Mouse (Mus musculus) liver (tissue): ENCODE measurements around the gene Lrtm1.

Experiments used
- DNase-seq: peaks from one replicate; pipeline ENCODE4 v3.0.0-alpha.2; 2020; ENCODE audit warnings: mixed read lengths

Gene Lrtm1

DNA sequence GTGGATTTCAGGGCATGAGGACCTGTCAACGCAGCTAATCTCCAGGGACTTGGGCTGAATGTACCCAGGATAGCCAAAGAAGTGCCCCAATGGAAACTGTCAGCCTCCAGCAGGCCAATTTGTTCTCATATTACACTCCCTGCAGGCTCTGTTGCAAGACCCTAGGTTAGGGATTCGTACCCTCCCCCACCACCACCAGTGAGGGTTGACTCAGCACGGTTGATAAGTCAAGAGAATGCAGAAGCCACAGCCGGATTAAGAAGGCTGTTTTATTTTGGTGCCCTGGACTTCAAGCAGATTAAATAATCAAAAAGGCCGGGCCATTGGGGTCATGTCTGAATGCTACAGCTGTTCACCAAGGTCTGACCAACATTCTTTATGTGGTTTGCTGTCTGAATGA is at the start of gene Lrtm1:
TSS of gene Lrtm1 (plus strand) at position 326 of the 400 bp plus-strand sequence.
- DNase-seq: peak; percentile 31

DNA sequence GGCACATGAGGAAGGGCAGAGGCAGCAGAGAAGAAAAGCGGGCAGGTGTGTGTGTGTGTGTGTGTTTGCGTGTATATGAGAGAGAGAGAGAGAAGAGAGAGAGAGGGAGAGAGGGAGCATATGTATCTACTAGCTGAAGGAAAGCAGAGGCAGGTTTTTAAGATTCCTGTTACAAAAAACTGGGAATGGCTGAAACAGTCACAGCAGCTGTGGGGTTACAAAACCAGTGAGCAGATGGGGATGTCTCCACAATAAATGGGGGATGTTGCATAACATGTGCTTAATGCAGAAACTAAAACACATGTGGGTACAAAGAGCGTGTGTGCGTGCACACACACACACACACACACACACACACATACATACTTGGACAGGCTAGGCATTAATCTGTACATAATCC is 48.8 kb upstream of the Lrtm1 start:
- DNase-seq: no peak

DNA sequence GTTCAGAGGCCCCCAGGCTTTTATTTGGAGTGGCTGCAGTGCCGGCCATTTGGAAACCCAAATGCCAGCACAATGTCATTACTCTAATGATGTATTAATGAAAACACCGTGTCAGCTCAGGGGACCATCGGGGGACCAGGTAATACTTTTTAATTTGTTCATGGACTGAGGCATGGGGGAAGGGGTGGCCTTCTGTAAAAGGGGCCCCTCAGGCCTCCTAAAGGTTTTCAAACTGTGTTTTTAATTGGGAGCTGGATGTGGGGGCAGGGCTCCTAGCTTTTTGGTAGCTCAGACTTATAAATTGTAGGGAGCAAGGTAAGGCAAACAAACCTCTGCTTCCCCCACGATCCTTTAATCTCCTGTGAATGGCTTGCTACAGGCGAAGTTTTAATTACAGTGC is 45.4 kb upstream of the Lrtm1 start:
- no peak for DNase-seq

DNA sequence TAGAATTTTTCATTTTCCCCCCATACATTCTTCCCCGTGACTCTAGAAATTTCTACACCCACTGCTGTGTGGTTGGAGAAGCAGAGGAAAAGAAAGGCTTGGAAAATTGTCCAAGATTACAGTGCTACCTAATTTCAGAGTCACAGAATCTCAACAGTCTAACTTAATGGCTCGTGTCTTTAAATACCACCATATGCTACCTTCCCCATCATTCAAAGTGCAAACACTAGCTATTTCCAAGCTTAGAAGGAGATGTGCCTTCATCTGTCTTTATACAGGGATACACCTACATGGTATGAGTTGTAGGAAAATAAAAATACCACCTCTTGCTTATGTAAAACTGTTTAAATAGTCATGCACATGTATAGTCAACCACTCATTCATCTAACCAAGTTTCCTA is 38.8 kb upstream of the Lrtm1 start:
- no peak for DNase-seq

DNA sequence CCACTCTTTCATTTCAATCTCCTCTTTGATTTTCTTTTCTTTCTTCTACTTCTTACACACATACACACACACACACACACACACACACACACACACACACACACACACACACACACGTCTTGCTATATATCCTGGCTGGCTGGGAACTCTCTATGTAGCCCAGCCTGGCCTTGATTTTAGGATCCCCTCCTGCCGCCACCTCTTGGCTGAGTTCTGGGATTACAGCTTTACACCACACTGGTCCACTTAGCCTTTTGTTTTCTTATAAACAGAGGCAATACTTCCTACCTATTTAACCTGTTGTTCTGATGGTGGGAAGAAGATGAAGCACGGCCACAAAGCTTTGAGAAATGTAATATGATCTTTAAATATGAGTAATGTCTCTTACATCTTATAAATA is 37.5 kb upstream of the Lrtm1 start:
- no peak for DNase-seq

DNA sequence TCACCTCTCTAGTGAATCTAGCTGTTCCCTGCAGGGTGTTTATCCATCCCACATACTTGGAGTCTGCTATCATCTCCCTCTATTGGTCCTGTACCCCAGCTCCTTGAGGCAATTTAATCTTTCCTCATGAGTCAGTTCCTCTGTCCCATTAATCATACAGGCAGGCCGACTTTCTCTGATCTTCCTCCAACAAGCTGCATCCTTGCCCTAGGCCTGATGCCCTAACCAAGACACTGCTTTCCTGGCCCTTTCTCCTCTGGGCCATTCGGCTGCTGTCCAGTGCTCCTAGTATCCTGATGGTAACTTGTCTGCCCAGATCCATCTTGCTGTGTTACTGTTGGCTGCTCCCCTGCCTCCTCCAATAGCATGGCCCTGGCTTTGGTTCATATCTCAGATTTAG is 33.7 kb upstream of the Lrtm1 start:
- DNase-seq: no peak

DNA sequence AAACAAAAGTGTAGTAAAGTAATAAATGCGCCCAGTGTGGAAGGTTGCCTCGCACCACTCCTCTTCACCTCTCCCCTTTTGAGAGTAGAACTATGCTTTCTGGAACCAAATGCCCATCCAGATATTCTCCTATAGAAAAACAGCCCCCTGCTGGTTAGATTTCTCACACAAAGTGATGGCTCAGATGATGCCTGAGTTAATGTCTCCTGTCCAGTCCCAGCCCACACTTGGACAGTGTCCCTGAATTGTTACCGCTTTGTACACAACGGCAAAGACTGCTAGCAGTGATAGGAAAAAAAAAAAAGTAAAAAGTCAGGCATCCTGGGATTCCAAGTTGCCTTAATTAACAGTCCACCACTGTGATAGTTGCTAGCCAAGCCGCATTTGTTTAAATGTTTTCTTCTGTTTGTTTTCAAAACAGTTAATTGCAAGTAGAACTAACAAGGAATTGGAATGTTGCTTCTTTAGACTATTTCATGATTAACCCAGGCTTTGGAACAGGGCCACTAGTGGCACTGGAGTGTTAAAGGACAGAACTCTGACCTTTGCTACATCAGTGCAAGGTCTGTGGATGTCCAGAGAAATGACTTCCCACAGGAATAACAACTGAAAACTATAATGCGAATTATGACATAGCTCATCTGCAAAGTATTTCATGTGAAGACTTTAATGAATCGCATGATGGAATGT is 29.7 kb upstream of the Lrtm1 start:
- DNase-seq: no peak

DNA sequence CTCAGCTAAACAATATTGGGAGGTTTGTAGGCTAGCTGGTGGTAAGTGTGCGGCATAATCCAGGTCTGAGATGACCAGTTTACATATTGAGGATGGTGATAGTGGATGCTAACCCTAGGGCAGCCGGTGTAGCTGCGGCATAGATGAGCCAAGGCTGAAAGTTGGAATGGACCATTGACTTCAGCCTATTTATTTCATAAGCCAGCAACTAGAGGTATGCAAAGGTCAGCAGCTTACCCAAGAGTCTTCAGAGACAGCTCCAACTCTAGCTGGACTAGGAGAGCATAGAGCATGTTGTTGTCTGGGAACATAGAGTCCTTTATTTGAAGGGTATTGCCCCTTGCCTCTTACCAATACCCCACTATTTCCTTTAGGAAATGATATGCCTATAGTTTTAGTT is 21.4 kb upstream of the Lrtm1 start:
- DNase-seq: no peak

DNA sequence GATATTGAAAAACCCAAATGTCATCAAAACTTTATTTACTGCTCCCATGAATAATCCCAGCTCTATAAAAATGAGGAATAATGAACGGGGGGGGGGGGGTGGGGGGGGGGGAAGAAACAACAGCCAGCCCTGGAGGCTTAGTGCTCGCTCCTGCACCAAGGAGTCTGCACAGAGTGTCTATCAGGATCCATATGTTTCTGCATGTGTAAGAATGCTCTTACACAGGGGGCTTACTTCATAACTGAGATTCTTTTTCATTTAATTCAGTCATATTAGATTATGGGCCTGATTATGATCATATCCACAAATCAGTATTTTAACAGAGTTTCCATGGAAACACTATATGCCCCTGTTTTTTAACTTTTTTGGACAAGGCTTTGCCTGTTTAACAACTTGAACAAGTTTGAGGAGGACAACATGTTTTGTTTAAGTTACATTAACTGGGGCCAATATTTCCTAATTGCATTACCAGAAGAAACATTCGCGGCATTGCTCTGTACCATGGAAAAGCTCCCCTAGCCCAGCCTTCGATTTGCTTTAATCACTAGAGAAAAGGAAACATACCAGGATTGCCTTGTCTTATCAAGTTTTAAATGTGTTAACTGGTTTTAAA is 12.7 kb upstream of the Lrtm1 start:
- DNase-seq: no peak

DNA sequence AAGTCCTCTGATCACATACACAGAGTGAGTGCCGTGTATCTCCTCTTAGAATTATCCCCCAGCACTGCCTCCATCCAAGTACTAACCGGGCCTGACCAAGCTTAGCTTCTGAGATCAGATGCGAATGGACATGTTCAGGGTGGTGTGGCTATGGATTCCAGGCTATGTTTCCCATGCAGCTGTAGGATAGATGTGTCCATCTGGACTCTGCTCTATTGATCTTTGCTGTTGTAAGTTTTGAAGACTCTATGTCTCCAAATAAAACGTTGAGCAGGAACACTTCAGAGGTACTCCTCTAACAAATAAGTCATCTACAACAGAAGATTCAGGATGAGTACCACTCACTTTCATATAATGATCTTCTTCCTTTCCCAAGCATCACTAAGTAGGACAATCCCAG is 8.4 kb upstream of the Lrtm1 start:
- no peak for DNase-seq

DNA sequence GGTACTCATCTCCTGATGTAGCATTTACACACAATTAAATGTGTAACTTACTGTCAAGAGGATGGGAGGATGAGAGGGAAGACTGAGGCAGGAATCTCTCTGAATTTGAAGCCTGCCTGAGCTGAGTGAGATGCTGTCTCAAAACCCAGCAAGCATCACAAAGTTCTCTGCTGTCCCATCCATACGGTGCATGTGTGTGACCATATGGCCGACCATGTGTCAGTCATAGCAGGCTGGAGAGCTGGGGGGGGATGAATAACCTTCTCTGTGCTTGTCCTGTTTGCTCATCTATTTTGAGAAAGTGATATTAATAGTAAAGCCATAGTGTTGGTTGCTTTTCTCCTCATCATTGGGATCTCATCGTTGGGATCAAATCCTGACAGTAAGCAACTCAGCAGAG is 4.8 kb upstream of the Lrtm1 start:
- DNase-seq: no peak

DNA sequence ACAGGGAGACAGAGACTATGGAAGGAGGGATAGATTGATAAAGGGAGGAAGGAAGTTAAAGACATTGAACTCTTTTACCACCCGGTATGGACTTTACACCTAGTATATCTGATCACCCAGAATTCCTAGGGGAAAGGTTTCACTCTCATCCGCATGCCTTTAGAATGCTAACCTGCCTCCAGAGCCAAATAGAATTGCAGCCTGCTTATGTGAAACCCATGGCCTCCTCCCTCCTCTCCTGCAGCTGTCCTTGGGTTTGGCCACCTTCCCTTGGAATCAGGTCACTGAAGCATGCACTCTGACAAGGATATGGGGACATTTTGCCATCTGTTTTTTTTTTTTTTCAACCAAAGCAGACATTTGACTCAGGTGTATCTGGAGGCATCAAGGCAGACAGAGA is 3.3 kb upstream of the Lrtm1 start:
- DNase-seq: no peak

DNA sequence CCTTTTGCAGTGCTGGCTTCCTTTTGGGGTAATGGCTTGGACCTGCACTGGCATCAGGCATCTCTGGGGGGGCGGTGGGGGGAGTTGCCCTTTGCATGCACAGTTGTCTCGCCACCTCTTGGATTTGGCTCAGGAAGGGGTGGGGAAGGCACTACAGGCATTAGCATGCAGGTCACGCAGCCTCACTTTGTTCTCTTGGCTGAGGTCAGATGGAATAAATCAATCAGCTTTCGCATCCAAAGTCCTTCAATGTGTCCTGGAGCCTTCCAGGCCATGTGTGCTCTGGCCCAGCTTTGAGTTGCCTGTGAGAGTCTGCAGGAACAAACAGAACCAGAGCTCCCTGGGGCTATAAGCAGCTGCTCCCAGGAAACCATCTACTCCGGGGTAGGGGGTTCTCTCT is 2.1 kb upstream of the Lrtm1 start:
- DNase-seq: no peak

DNA sequence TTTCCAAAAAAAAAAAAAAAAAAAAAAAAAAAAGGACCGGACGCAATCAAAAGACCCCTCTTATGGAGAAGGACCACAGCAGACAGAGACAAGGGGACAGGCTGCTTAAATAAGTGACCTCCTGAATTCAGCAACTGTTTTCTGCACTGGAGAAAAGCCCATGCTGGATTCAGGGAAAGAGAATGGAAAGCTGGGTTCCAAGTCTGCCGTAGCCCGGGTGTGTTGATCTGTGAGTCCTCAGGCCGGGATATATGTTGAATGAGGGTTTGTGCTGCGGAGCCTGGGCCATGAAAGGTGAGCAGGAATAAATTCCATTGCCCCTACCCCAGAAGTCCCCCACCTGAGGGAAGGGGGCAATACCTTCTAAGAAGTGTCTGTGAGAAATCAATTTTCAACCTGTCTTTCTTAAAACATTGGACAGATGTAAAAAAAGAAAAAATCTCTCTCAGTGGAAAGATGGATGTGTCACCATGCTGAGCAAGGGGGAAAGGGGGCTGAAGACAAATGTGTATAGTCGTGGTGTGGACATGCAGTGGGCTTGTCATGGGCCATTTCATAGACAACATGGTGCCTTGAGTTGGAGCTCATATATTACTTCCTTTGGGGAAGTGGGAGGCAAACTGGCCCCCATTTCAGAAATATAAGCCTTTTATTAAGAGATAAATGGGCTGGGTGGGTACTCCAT is 450 bp downstream of the Lrtm1 start:
- no peak for DNase-seq

DNA sequence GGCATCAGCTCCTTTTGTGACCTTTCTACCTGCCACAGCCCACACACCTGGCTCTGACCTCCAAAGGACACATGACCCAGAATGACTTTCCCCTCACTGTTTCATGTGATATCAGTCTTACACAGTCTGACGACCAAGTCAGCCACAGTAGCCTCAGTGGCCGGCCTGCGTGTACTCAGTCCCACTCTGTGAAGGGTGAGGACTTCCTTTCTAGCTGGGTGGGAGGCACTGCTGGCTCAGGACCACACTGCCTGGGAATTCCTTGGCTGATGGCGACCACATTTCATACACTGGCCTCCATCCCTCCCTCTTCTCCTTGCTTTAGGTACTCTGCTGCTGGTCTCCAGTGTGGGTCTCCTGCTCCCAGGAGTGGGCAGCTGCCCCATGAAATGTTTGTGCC is 3.3 kb downstream of the Lrtm1 start:
- no peak for DNase-seq

DNA sequence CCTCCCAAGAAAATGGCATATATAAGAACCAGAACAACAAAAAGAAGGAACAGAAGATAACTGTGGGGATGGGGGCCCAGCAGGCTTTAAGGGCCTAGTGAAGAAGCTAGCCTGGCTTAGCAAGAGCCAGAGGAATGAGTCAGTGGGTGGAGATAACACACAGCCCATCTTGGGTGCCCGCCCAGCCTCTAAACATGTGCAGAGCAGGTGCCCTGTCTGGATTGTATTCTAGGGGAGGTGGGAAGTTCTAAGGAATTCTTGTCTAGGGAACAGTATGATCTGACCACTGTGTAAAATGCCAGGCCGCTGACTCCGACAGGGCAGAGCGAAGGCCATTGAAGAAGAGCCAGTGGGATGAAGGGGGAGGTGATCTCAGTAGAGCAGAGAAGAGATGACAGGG is 5.2 kb downstream of the Lrtm1 start:
- no peak for DNase-seq

DNA sequence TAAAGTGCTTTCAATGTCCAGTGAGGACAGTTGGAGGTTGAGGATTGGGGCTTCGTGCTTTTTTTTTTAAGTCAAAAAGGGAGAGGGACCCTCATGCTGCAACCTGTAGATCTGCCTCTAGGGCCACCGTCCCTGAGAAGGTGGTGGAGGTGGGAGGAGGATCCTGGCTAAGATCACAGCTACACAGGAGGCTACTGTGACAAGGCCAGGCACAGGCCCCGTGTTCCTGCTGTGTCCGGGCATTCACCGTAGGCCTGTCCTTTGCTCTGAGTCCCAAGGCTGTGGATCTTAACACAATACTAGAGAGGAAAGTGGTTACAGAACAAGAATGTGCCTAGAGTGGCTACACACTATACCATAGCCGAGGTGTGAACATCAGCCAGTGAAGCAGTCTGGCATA is 7.3 kb downstream of the Lrtm1 start:
- no peak for DNase-seq

DNA sequence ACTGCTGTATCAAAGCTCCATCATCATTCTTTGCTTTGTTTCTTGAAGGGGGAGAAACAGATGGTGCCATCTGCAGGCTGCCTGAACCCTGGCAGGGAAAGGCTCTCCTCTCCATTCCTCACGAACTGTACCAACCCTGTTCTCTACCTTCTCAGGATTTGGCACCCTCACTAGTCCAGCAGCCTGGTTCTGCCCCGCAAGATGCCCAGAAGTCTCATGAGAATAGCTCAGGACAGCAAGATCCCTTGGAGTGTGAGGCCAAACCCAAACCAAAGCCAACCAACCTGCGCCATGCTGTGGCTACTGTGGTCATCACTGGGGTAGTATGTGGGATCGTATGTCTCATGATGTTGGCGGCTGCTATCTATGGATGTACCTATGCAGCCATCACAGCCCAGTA is 9.3 kb downstream of the Lrtm1 start:
- no peak for DNase-seq

DNA sequence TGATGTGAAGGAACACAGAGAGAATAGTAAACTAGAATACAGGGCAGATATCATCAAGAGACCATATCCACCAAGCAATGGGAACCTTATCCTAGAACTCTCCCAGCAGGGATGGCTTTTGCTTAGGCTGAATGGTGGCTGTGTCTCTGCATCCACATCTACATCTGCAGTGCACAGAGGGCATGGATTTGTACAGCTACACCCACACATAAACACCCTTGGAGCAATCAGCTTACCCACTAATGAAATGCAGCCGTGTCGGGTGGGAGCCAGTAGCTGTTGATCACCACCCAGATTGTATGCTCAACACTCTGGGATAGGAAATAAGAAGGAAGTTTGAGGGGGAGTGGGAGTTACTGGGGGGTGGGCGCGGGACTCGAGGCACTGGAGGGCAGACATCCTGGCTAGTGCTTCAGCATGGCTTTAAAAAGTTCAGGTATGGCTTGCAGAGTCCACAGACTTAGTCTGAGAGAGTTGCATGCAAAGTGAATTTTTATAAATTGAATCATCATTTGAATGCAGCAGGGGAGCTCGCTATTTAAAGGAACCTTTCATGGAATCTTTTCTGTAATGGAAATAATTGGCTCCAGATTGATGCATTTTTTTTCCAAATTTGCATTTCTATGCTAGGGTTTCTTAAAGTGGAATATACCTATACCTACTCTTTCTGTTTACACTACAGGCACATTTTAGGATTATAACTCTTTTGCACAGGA is 10.5 kb downstream of the Lrtm1 start:
- DNase-seq: no peak

DNA sequence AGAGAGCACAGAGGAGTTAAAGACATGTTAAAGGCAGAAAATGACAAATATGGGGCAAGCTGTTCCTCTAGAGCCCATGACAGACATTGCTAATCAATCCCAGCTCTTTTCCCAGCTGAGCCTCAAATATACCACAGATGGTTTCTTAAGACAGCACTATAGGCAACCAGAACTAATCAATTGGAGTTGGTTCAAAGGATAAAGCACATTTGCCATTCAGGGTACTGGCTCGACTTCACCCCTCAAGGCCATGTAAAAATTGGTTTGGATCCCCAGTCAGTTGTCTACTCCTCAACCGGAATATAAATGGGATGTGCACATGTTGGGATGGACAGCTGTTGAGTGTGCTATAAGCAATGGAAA is 11.1 kb downstream of the Lrtm1 start:
- no peak for DNase-seq

DNA sequence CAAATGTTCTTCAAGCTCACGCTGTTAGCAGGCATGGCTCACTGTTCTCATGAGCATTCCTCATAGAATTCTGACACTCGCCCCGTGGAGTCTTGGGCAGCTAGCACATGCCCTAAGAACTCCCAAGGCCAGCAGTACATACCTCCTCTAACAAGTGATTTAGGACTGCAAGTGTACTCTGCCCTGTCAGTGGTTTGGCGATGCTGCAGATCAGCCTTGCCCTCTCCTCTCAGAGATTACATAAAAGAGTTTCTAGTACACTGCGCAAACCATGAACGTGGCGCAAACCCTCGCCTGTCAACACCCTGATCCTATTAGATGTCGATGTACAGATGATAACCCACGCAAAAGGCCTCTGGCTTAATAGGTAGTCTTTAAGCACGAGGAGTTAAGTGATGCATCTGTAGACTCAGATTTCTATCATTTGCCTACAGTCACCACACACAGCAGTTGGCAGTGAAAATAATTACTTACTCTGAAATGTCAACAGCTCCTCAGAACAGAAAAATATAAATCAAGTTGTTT is 11.9 kb downstream of the Lrtm1 start:
- DNase-seq: no peak

DNA sequence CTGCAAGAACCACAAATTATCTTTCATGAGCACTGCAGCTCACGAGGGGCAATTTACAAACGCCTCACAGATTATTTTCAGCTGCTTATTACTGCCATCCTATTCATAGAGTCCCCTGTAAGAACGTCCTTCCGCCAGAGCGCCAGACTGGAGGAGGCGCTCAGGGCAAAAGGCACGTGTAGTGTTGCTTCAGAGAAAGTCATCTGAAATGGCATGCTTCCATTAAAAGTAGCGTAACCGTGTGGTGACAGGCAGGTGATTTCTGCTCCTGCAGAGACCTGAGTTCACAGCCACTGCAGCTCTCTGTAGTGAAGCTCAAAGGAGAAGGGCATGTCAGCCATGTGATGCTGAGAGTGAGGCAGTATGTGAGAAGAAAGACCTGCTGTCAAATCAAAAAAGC is 12.5 kb downstream of the Lrtm1 start:
- no peak for DNase-seq

DNA sequence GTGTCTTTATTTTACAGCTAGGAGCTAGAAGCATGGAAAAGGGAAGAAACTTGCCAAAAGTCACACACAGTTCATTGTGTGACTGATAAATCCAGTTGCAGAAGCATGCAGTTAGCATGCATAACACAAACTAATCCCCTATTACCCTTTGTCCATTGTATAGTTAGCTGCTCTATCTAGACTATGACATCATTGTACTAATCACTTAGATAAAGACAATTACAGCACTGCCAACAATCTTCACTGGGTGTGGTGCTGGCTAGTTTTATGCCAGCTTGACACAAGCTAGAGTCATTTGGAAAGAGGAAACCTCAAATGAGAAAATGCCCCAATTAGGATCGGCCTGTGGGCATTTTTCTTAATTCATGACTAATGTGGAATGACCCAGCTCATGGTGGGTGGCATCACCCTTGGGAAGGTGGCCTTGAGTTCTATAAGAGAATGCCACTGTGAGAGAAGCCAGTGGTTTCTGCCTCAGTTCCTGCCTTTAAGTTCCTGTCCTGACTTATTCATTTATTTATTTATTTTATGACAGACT is 13.9 kb downstream of the Lrtm1 start:
- no peak for DNase-seq
